Mouse (Mus musculus) layer of hippocampus, postnatal 36 days (tissue): ENCODE results near the gene Ndufv1. TPM values are rescaled to one million over a fixed set of nuclear protein-coding genes. Genes with fewer than 3 reads are reported as not detected.
"Not testable (repeated sequence)": the region's sequence is repeated elsewhere in the genome, so short reads cannot be mapped to it uniquely, and the experiment has no call there.

Experiments used
- DNase-seq, 2 experiments: peaks; one replicate each; pipeline ENCODE4 v3.0.0; 2022
- total RNA-seq, 2 experiments: library from RNA; stranded (reverse); gene quantifications; 2 replicates each; pipeline ENCODE4 v1.2.3; 2021

Gene Ndufv1
- 100 to 1,000 TPM; 238 to 250 TPM for total RNA-seq

DNA sequence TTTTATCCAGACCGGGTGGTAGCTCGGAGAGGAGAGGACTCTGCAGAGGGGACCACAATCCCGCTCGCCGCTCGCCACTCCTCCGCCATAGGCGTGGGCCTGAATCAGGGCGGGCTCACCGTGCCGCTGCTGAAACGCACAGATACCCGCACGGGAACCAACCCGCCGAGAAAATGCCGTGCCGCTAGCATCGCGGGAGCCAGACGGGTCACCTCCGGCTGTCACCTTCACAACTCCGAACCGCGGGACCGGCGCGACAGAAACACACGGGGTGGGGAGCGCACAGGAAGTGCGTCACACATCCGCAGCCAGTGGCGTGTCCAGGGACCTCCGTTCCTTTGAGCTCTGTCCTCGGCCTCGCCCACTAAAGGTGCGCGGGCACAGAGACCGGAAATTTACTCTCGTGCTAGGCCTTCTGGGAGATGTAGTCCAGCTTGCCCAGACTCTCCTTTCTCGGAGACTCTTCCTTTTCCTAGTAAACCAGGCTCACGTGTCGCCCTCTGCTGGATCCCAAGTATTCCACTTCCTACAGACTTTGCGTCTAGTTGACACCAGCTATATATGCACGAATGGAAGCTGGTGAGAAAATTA is at the start of gene Ndufv1:
Ndufv1 (minus strand) TSS at position 375 of the 591 bp plus-strand sequence.
- DNase-seq = peak; percentile 96 to 98

DNA sequence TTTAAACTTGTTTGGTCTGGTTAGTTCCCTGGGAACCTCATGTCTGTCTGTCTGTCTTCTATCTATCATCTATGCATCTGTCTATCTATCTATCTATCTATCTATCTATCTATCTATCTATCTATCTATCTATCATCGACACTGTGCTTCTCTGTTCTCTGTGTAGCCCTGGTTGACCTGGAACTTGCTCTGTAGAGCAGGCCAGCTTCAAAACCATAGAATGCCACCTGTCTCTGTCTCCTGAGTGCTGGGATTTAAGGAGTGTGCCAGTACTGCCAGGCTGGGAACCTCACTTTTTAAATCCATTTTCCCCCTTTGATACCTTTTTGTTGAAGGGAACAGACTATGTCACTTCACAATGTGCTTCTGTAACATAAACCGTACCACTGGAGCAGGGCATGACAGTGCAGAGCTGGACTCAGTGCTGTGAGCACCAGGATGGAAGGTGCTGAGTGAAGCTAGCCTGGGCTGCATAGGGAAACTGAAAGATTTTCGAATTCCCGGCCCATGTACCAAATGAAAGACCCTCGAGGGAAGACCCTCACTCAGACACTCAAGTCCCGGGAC is 48.4 kb upstream of the Ndufv1 start:
- no peak for DNase-seq

GRCm38 (mm10) chr19:4060044-4060898 is 47.7 kb upstream of the Ndufv1 start:
- DNase-seq = not testable (repeated sequence)

DNA sequence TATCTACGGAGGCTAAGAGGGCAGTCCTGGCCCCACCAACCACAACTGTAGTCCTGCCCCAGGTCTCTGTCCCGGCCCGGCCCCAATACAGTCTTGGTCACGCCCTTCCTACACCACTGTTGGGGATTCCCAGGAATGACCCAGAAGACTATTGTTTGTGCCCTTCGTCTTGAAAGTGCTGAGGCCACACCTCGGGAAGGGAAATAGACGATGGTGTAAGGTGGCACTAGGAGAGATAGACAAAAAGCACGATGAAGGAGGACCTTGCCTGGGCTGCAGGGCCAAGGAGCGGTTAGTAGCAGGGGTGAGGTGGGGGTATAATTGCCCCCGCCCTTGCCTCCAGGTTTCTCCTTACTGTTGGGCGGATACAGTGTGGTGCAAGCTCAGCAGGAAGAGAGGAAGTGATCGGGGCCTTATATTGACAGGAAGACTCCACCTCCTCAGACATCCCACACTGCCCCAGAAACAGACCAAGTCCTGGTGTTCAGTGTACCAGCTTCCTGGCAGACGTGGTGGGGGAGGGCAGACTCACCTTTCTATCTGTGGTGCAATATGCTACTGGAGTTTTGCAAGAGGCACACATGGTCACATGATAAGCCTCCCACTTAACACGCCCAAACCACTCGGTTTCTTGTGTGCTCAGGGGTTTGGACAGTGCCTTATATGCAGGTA is 46.6 kb upstream of the Ndufv1 start, which contains the start of gene Gstp3:
Gstp3 (minus strand) TSS at position 501 of the 672 bp plus-strand sequence.
- no peak for DNase-seq

GRCm38 (mm10) chr19:4058581-4058980 is 46.0 kb upstream of the Ndufv1 start:
- no peak for DNase-seq

DNA sequence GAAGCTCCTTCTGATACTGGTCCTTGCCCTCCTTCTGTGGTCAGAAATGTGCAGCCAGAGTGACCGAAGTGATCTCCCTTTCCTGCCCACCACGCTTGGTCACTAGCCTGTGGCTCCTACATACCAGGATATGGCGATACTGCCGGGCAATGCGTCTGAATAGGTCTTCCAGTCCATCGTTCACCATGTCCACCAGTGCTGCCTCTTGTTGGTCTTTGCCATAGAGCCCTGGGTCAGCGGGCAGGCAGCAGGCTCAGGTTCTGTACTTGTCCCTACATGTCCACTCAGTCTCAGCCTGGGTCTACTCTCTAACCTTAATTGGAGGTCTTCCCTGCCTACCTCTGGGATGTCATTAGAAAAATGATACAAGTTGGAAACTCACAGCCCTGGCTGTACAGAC is 45.4 kb upstream of the Ndufv1 start:
- no peak for DNase-seq

DNA sequence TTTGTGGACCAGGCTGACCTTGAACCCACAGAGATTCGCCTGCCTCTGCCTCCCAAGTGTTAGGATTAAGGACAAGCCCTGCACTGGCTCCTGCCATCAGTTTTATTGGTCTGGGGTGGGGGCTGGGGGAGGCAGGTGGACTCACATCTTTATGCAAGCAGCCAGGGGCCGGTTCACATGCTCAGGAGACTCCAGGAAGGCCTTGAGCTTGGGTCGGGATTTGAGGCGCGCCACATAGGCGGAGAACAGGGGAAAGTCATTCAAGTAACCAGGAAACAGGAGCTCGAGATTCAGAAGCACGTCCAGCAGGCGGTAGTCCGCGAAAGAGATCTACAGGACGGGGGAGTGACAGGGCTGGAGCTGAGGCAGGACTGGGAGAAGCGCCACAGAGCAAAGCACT is 44.8 kb upstream of the Ndufv1 start:
- DNase-seq = no peak

GRCm38 (mm10) chr19:4056727-4057126 is 44.1 kb upstream of the Ndufv1 start:
- no peak for DNase-seq

- no peak for DNase-seq
Measured at GRCm38 (mm10) chr19:4055947-4056693, 43.5 kb upstream of the Ndufv1 start.

DNA sequence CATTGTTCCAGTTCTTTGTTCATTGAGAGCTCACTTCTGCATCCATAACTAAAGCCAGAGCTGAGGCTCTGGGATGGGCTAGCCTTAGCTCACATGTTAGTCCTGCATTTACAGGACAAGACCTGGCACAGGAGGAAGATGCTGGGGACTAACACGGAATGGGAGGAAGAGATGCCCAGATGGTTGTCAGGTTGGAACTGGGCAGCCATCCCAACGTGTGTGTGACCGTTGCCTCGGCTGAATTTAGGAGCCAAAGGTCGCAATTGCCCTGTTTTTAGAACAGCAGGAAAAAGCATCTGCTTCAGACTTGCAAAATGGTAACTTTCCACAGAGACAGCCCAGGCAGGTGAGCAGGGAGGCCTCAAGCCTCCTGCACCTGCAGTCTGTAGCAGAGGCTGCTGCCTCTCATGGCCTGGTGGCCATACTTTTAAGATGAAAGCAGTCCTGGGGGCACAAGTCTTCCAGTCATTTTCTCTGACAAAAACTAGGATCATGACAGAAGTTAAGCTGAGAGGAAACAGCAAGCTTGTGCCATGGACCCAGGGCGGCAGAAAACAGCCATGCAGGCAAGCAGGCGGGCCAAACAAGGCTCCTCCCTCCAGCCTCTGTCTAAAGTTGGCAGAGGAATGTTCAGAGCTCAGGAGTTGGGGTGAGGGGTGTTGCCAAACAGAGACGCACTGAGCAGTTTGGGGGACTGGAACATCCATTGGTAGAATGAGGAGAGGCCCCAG is 42.8 kb upstream of the Ndufv1 start:
- DNase-seq = no peak

DNA sequence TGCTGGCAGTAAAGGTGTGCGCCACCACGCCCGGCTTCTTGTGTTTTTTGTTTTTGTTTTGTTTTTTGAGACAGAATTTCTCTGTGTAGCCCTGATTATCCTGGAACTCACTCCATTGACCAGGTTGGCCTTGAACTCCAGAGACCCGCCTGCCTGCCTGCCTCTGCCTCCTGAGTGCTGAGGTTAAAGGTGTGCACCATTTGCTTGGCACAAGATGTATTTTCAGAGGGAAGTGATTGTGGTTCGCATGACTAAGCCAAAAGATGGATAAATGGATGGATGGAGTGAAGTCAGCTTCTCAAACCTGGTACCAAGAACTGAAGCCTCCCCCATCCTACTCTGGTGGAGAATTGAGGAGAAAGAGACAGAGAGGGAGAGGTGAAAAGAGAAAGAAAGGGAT is 42.0 kb upstream of the Ndufv1 start:
- DNase-seq = no peak

GRCm38 (mm10) chr19:4052516-4053030 is 40.0 kb upstream of the Ndufv1 start:
- DNase-seq = no peak

DNA sequence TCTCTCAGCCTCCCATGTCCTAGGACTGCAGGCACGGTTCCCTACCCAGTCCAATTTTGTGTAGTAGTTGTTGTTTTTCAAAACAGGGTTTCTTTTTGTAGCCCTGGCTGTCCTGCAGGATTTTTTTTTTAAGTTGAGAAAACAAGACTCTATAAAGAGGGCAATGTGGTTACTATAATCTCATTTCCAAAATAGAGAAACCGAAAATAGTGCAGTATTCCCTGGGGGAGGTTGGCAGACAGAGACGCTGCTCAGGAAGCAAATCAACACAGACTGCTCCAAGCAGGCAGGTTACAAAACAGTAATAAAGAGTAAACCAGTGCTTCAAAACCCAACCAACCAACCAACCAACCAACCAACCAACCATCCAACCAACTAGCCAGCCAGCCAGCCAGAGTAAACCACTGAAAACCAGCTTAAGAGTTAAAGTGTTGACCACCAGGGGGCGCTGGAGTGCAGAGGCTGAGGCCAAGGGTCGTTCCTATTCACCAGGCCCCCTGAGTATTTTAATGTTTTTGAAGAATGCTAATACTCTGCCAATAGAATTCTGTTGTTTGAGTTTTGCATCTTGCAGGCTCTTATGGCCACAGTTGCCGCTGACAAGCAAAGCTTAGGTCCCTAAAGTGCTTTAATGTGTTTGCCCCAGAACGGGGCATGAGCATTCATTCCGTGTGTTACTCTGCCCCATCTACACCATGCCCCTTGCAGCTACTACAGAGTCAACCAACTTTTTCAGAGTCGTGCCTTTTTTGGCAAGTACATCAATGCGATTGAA is 39.3 kb upstream of the Ndufv1 start:
- DNase-seq = peak in 1 of 2 experiments; percentile 36

GRCm38 (mm10) chr19:4051016-4051415 is 38.4 kb upstream of the Ndufv1 start:
- no peak for DNase-seq

DNA sequence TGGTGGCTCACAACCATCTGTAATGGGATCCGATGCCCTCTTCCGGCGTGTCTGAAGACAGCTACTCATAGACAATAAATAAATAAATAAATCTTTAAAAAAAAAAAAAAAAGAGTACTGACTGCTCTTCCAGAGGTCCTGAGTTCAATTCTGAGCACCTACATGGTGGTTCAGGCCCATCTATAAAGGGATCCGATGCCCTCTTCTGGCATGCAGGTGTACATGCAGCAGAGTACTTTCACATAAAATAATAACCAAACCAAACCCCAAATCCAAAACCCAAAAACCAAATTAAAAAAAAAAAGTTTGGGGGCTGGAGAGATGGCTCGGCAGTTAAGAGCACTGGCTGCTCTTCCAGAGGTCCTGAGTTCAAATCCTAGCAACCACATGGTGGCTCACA is 36.5 kb upstream of the Ndufv1 start:
- not testable (repeated sequence) for DNase-seq

DNA sequence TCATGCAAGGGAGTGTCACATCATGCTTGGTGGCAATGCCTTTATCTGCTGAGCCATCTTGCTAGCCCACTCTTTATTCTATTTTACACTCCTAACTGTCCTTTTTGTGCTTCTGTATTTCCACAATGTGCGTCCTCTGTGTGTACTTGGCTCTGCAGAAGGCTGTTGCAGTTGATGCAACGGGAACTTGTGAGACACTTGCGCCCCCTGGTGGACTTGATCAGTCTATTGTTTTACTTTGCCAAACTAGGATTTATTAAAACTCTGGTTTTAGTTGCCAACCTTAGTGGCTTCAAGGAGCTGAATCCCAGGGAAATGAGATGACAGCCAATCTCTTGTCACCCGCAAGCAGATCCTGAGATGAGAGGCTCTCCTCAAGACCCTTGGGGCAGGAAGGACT is 35.3 kb upstream of the Ndufv1 start:
- peak; percentile 47 to 61 for DNase-seq

DNA sequence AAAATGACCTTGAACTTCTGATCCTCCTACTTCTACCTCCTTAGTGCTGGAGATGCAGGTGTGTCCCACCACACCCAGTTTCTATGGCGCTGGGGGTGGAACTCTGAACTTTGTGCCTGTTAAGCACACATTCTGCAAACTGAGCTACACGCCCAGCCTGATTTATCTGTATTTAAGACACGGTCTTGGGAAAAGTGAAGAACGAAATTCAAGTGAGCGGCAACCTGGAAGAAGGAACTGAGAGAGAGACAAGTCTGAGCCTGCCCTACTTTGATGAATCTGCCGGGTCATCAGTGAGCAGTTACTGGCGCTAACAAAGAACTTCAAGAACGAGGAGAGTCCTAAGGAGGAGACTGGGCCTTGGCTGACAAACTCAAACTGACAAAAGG is 34.3 kb upstream of the Ndufv1 start:
- DNase-seq = no peak

DNA sequence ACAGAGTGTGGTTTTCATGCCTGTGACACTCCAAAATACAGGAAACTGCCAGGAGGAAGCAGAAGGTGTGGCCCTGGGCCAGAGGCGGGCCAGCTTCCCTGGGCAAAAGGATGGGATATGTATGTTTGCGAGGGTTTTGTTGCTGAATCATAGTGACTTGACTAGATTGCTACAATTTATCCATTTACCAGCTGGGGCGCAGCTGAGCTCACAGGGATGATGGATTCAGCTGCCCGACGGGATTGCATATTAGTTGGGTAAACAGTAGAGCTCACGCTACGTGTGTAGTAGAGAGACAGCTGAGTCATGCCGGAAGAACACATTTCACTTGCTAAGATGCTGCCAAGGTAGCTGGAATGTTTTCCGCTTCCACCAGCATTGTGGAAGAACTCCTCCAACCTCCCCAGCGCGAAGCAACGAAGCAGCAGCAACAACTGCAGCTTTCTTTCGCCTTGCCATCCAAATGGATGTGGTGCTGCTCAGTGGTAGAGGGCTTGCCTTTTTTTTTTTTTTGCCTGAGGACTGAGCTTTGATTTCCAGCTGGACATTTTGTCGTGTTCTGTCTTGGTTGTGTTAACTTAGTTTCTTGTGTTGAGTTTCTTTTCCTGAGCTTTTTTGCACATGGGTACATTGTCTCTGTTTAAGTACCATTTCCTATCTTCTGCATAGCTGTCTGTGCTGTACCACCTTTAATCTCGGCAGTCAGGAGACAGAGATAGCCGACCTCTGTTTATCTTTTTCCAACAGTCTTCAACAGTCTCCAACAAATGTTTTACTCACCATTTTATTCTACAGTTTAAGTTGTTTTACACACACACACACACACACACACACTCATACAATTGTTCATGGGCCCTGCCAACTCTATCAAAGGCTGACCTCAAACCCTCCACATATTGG is 33.6 kb upstream of the Ndufv1 start, which contains the start of gene Gstp2:
Gstp2 (minus strand) TSS at position 58 of the 900 bp plus-strand sequence.
- DNase-seq = peak; percentile 70 to 72

DNA sequence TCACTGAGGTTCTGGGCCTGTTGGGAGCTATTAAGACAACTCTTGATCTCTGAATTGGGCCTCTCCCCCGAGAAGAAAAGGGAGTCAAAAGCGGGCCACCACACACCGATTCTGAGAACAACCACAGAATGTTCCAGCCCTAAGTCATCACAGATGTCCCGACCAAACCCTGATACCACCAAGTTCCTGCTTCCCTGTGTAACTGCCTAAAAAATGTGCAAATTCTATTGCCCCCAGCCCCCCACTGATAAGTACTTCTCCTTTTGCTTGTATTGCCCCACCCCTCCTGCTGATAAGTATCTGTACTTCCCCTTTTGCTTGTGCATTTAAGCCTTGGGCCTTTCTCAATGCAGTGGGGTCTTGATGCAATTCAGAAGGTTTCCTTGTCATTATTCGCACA is 31.5 kb upstream of the Ndufv1 start:
- not testable (repeated sequence) for DNase-seq
